Mouse (Mus musculus) lung, embryonic 16.5 days (tissue): Measurements from ENCODE around the gene AC140267.1. TPM values are rescaled to one million over a fixed set of nuclear protein-coding genes. Genes with fewer than 3 reads are reported as not detected.

ENCODE experiments used
- ATAC-seq: fragments of 200-750 bp; cut with Nextera tagmentation; 2 replicates; pipeline ENCODE4 v1.8.0; 2017; ENCODE audit warnings: low read depth, mild to moderate bottlenecking, moderate library complexity
- H3K27ac ChIP-seq: fragments of 300-500 bp; sonication (generic); 2 replicates; pipeline ENCODE4 v1.5.1; 2014; ENCODE audit warnings: mild to moderate bottlenecking, control low read depth, low read length
- H3K27me3 ChIP-seq: fragments of 300-500 bp; sonication (generic); 2 replicates; pipeline ENCODE4 v1.6.1; 2014; ENCODE audit warnings: low read depth, low read length, mixed read lengths; ENCODE audit not compliant: control insufficient read depth, insufficient read depth
- H3K36me3 ChIP-seq: fragments of 300-500 bp; sonication (generic); 2 replicates; pipeline ENCODE4 v1.6.1; 2014; ENCODE audit warnings: low read length; ENCODE audit not compliant: control insufficient read depth, insufficient read depth
- H3K4me1 ChIP-seq: fragments of 300-500 bp; sonication (generic); replicated peaks from 2 replicates; pipeline ENCODE4 v1.6.1; 2014; ENCODE audit warnings: low read length, mixed read lengths; ENCODE audit not compliant: control insufficient read depth, insufficient read depth
- H3K4me2 ChIP-seq: fragments of 300-500 bp; sonication (generic); 2 replicates; pipeline ENCODE4 v1.6.1; 2014; ENCODE audit warnings: low read depth, low read length, control low read depth
- H3K4me3 ChIP-seq: fragments of 300-500 bp; sonication (generic); 2 replicates; pipeline ENCODE4 v1.5.1; 2014; ENCODE audit warnings: mild to moderate bottlenecking, low read length, control low read depth
- H3K9ac ChIP-seq: fragments of 300-500 bp; sonication (generic); 2 replicates; pipeline ENCODE4 v1.6.1; 2014; ENCODE audit warnings: low read length, control low read depth
- H3K9me3 ChIP-seq: fragments of 300-500 bp; sonication (generic); 2 replicates; pipeline ENCODE4 v1.6.1; 2016; ENCODE audit warnings: low read length; ENCODE audit not compliant: control insufficient read depth
- WGBS: fragments of 180-500 bp; shearing (Covaris S2); extraction: QIAGEN DNeasy Blood & Tissue Kit; methylation state at CpG from one replicate; pipeline ENCODE4 v1.1.7; 2014; 5-methylcytosine and 5-hydroxymethylcytosine counted together
- polyA plus RNA-seq: library from polyadenylated mRNA; unstranded; fragments of >200 nt; fragmentation: Nextera tagmentation; extraction: Ambion mirVana; gene quantifications from 2 replicates; pipeline ENCODE4 v1.2.1, GENCODE M21; 2015

The AC140267.1 gene
- polyA plus RNA-seq, 1 experiment from 2014 or later: not detected

- Histone ChIP-seq H3K4me3 (no peak overlapping the region), H3K27me3 (no peaks in the 10 kb centered on the region), H3K27ac (no peak overlapping the region), H3K36me3 (peaks cover 42% of the 10 kb centered on the region), H3K4me2 (no peak overlapping the region), H3K9ac (no peak overlapping the region), H3K4me1 (peaks cover 9% of the 10 kb centered on the region), H3K9me3 (no peaks in the 10 kb centered on the region)
- ATAC-seq: no peak
- WGBS: 91% methylated on average over 10 of the region's 10 CpGs
Measured at GRCm38 (mm10) chr15:80249672-80250071, 14.0 kb downstream of the AC140267.1 start.

- Histone ChIP-seq H3K27ac (no peak overlapping the region), H3K4me3 (no peak overlapping the region), H3K4me2 (no peak overlapping the region), H3K36me3 (peaks cover 41% of the 10 kb centered on the region), H3K9me3 (no peaks in the 10 kb centered on the region), H3K27me3 (no peaks in the 10 kb centered on the region), H3K4me1 (peaks cover 9% of the 10 kb centered on the region), H3K9ac (no peak overlapping the region)
- WGBS: 66% methylated on average over 6 of the region's 6 CpGs
- ATAC-seq: no peak
Measured at GRCm38 (mm10) chr15:80250586-80250985, 15.0 kb downstream of the AC140267.1 start.

- no peak overlapping the region for H3K4me2 ChIP-seq
- no peak overlapping the region for H3K9ac ChIP-seq
Measured at GRCm38 (mm10) chr15:80253530-80253929, 17.9 kb downstream of the AC140267.1 start.

GRCm38 (mm10) chr15:80254207-80254606 lies 18.6 kb downstream of the AC140267.1 start:
- no peaks in the 10 kb centered on the region for H3K9me3 ChIP-seq
- peak overlapping the region; percentile 98 for H3K27ac ChIP-seq
- H3K27me3 ChIP-seq: no peaks in the 10 kb centered on the region
- H3K4me2 ChIP-seq: peak overlapping the region; percentile 95
- peak overlapping the region; percentile 100 for H3K9ac ChIP-seq
- whole genome bisulfite sequencing: 34% methylated on average over 6 of the region's 6 CpGs
- peaks cover 38% of the 10 kb centered on the region for H3K36me3 ChIP-seq
- no peak for ATAC-seq
- peak overlapping the region; percentile 99 for H3K4me3 ChIP-seq
- H3K4me1 ChIP-seq: peaks cover 25% of the 10 kb centered on the region

More at GRCm38 (mm10) chr15:80253530-80253929, 17.9 kb downstream of the AC140267.1 start:
- H3K4me3 ChIP-seq: no peak overlapping the region
- ATAC-seq: no peak
- H3K4me1 ChIP-seq: peaks cover 25% of the 10 kb centered on the region
- no peaks in the 10 kb centered on the region for H3K9me3 ChIP-seq
- WGBS: 30% methylated on average over 2 of the region's 2 CpGs
- no peaks in the 10 kb centered on the region for H3K27me3 ChIP-seq
- peak overlapping the region; percentile 98 for H3K27ac ChIP-seq
- H3K36me3 ChIP-seq: peaks cover 44% of the 10 kb centered on the region

GRCm38 (mm10) chr15:80254847-80255645 lies 19.4 kb downstream of the AC140267.1 start, which contains the start of gene Atf4:
Atf4 (plus strand) TSS chr15:80255184.
- Histone ChIP-seq H3K4me1 (peaks cover 25% of the 10 kb centered on the region), H3K27ac (peak within 1 kb of the TSS; percentile 98), H3K36me3 (peaks cover 33% of the 10 kb centered on the region), H3K4me3 (peak within 1 kb of the TSS; percentile 99), H3K27me3 (no peaks in the 10 kb centered on the region), H3K9me3 (no peaks in the 10 kb centered on the region), H3K9ac (peak within 1 kb of the TSS; percentile 100), H3K4me2 (peak within 1 kb of the TSS; percentile 95)
- WGBS: under 1% methylated on average over 62 of the region's 62 CpGs
- peak; percentile 95 for ATAC-seq

- WGBS: under 1% methylated on average over 51 of the region's 51 CpGs
- peak overlapping the region; percentile 98 for H3K27ac ChIP-seq
- H3K36me3 ChIP-seq: peaks cover 31% of the 10 kb centered on the region
- H3K4me3 ChIP-seq: peak overlapping the region; percentile 99
- H3K9me3 ChIP-seq: no peaks in the 10 kb centered on the region
- peak; percentile 70 for ATAC-seq
- peaks cover 25% of the 10 kb centered on the region for H3K4me1 ChIP-seq
- no peaks in the 10 kb centered on the region for H3K27me3 ChIP-seq
- H3K4me2 ChIP-seq: peak overlapping the region; percentile 95
- H3K9ac ChIP-seq: peak overlapping the region; percentile 100
Measured at GRCm38 (mm10) chr15:80255646-80256121, 20.0 kb downstream of the AC140267.1 start.

- peaks cover 28% of the 10 kb centered on the region for H3K36me3 ChIP-seq
- H3K4me1 ChIP-seq: peaks cover 25% of the 10 kb centered on the region
- H3K9me3 ChIP-seq: no peaks in the 10 kb centered on the region
- WGBS: 4% methylated on average over 16 of the region's 16 CpGs
- peak overlapping the region; percentile 100 for H3K9ac ChIP-seq
- no peaks in the 10 kb centered on the region for H3K27me3 ChIP-seq
- H3K4me3 ChIP-seq: peak overlapping the region; percentile 99
- H3K27ac ChIP-seq: peak overlapping the region; percentile 98
- ATAC-seq: no peak
- H3K4me2 ChIP-seq: peak overlapping the region; percentile 95
Measured at GRCm38 (mm10) chr15:80256242-80256641, 20.6 kb downstream of the AC140267.1 start.

- Histone ChIP-seq H3K9me3 (no peaks in the 10 kb centered on the region), H3K4me3 (peak overlapping the region; percentile 99), H3K36me3 (peaks cover 26% of the 10 kb centered on the region), H3K4me1 (peaks cover 25% of the 10 kb centered on the region), H3K9ac (peak overlapping the region; percentile 100), H3K4me2 (peak overlapping the region; percentile 95), H3K27ac (peak overlapping the region; percentile 98), H3K27me3 (no peaks in the 10 kb centered on the region)
- ATAC-seq: no peak
- 49% methylated on average over 12 of the region's 12 CpGs for WGBS
Measured at GRCm38 (mm10) chr15:80256656-80257601, 21.3 kb downstream of the AC140267.1 start.
